Mouse (Mus musculus) limb, embryonic 13.5 days (tissue): ENCODE measurements around the gene Eml4. TPM values are rescaled to one million over a fixed set of nuclear protein-coding genes. Genes with fewer than 3 reads are reported as not detected.

Experiments used
- ATAC-seq: fragments of 200-750 bp; cut with Nextera tagmentation; 2 replicates; pipeline ENCODE4 v1.8.0; 2017; ENCODE audit warnings: low read depth, moderate number of reproducible peaks, moderate TSS enrichment; ENCODE audit not compliant: low FRiP score
- H3K27ac ChIP-seq: fragments of 300-500 bp; sonication (generic); 2 replicates; pipeline ENCODE4 v1.5.1; 2015; ENCODE audit warnings: inconsistent platforms, mild to moderate bottlenecking, moderate library complexity
- H3K27me3 ChIP-seq: fragments of 300-500 bp; sonication (generic); 2 replicates; pipeline ENCODE4 v1.6.1; 2015; ENCODE audit warnings: mild to moderate bottlenecking, inconsistent platforms
- H3K36me3 ChIP-seq: fragments of 300-500 bp; sonication (generic); 2 replicates; pipeline ENCODE4 v1.6.1; 2015; ENCODE audit warnings: inconsistent platforms, mild to moderate bottlenecking, moderate library complexity
- H3K4me1 ChIP-seq: fragments of 300-500 bp; sonication (generic); 2 replicates; pipeline ENCODE4 v1.6.1; 2015; ENCODE audit warnings: inconsistent platforms
- H3K4me2 ChIP-seq: fragments of 300-500 bp; sonication (generic); replicated peaks from 2 replicates; pipeline ENCODE4 v1.6.1; 2015; ENCODE audit warnings: inconsistent platforms, mild to moderate bottlenecking, moderate library complexity
- H3K4me3 ChIP-seq: fragments of 300-500 bp; sonication (generic); 2 replicates; pipeline ENCODE4 v1.5.1; 2015; ENCODE audit warnings: moderate library complexity, mild to moderate bottlenecking, inconsistent platforms
- H3K9ac ChIP-seq: fragments of 300-500 bp; sonication (generic); 2 replicates; pipeline ENCODE4 v1.6.1; 2015; ENCODE audit warnings: mild to moderate bottlenecking, inconsistent platforms
- H3K9me3 ChIP-seq: fragments of 300-500 bp; sonication (generic); 2 replicates; pipeline ENCODE4 v1.6.1; 2016; ENCODE audit warnings: inconsistent platforms
- WGBS: fragments of 180-500 bp; shearing (Covaris S2); methylation state at CpG from one replicate; pipeline ENCODE4 v1.1.7; 2015; 5-methylcytosine and 5-hydroxymethylcytosine counted together
- polyA plus RNA-seq: library from polyadenylated mRNA; unstranded; fragments of >200 nt; fragmentation: Nextera tagmentation; extraction: Ambion mirVana; gene quantifications from 2 replicates; pipeline ENCODE4 v1.2.1, GENCODE M21; 2015

The Eml4 gene
- polyA plus RNA-seq, 1 experiment from 2014 or later, result 46.8 TPM

DNA sequence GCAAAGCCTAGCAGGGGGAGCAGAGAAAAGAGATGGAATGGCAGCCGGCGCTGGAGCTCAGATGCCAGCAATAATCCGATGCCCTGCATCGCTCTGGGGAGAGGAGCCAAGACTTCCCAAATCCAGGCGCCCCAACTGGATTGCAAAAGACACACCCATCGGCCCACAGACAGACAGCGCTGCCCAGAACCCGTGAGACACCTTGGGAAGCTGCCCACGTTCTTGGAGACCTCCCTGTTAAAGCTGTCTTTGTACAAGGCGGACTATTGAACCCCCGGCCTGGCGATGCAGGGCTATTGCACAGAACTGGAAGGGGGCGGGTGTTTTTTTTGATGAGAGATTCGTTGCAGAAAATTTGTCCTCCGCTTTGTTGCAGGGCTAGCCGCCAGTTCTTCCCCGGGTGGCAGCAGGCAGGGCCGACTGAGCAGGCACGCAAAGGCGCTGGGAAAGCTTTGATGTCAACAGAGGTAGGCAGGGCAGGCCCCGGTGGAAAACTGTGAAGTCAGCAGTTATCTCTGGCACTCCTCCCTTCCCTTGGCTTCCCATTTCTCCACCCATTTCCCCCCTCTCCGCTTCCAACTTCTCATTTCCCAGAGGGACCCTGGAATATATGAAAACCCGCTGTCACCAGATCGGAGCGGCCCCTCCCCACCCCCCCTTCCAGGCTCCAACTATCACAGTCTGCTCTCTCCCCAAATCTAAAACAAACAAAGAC, 28.0 kb upstream of the Eml4 start:
- WGBS, result 10% methylated on average over 25 of the region's 25 CpGs
- H3K9ac ChIP-seq, result peak overlapping the region; percentile 50; the same call in 1 of the 2 replicates
- peak; percentile 68 for ATAC-seq

DNA sequence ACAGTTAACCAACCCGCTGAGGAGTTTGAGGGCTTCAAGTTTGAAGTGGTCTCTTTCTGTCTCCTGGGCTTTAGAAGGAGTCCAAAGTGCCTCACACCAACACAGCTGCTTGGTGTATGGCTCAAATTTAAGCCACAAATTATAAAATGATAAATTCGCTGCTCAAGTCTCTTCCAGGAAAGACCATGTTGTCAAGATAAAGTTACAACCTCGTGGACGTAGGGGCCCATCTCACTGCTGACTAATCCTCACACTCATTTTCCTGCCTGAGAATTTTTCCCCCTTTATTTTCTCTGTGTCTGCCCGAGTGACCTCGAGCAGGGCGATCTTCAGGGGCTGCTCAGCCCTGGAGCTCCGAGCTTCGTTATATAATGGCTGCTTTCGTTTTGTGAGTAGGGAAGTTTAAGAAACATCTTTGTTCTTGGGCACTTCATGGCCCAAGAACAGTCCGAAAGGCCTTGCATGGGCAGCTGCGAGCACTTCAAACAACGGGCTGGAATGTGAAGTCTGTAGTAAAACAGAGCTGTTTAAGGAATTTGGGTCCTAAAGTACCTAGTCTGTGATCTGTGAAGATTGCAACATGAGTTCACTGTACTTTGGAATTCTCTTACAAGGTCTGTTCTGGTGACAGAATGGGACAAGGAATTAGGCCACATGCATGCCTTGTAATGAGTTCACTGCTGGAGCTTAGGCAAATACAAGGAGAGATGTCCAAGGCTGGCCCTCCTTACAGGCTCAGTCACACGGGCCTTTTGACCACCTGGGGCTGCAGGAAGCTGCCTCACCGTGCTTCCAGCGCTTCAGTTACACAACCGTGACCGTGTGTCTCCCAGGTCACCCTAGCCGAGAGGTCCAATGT, 27.1 kb upstream of the Eml4 start:
- Histone ChIP-seq H3K4me3 (no peak overlapping the region), H3K4me2 (peak overlapping the region; percentile 61), H3K27ac (peak overlapping the region; percentile 72), H3K27me3 (no peaks in the 10 kb centered on the region), H3K36me3 (no peaks in the 10 kb centered on the region), H3K9ac (no peak overlapping the region), H3K4me1 (peaks cover 24% of the 10 kb centered on the region), H3K9me3 (peaks cover 7% of the 10 kb centered on the region; the same call in 1 of the 2 replicates)
- ATAC-seq, result peak; percentile 6; the same call in 1 of the 2 replicates
- WGBS, result 37% methylated on average over 19 of the region's 19 CpGs

More for the DNA sequence above, 28.0 kb upstream of the Eml4 start:
- Histone ChIP-seq H3K4me2 (peak overlapping the region; percentile 61), H3K9me3 (peaks cover 7% of the 10 kb centered on the region; the same call in 1 of the 2 replicates), H3K27ac (peak overlapping the region; percentile 72), H3K4me3 (peak overlapping the region; percentile 33), H3K27me3 (no peaks in the 10 kb centered on the region), H3K36me3 (no peaks in the 10 kb centered on the region), H3K4me1 (peaks cover 24% of the 10 kb centered on the region)

DNA sequence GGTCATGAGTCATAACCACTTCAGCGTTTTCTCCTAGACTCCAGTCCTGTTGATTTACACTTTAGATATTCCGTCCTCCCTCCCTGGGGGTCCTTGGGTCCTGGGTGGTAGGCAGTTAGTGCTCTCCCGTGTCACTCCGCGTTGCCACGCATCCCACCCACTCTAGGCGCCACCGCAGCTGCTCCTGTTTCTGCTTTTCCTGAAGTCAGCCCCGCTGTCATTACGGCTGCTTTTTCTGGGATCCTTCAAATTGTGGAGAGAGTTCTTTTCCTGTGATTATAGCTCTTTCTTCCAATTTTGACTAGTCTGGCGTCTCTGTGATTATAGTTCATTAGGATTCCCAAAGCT, 26.5 kb upstream of the Eml4 start:
- no peaks in the 10 kb centered on the region for H3K36me3 ChIP-seq
- WGBS, result 79% methylated on average over 11 of the region's 11 CpGs
- no peak for ATAC-seq

DNA sequence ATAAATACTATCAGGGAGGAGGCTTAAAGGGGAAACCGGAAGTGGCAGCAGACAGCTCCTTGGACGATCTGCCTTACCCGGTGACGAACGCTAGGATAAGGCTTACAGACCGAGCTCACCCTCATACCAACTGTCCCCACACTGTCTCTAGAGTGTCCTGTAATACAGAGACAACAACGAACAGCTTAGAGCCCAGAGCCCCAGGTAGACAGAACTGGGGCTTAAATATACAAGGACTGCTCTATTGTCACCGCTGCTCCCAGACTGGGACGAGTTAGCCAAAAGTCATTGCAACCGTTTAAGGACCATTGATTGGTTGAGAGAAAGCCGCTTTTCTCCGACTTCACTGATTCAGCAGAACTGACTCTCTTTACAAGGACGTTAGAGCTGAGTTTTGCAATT, 15.5 kb upstream of the Eml4 start:
- WGBS, result 45% methylated on average over 13 of the region's 13 CpGs

More for the DNA sequence above, 26.5 kb upstream of the Eml4 start:
- Histone ChIP-seq H3K27ac (peak overlapping the region; percentile 72; the same call in 1 of the 2 replicates), H3K4me2 (no peak overlapping the region), H3K4me3 (no peak overlapping the region), H3K4me1 (peaks cover 25% of the 10 kb centered on the region), H3K9me3 (peaks cover 4% of the 10 kb centered on the region; the same call in 1 of the 2 replicates), H3K9ac (no peak overlapping the region), H3K27me3 (no peaks in the 10 kb centered on the region)

DNA sequence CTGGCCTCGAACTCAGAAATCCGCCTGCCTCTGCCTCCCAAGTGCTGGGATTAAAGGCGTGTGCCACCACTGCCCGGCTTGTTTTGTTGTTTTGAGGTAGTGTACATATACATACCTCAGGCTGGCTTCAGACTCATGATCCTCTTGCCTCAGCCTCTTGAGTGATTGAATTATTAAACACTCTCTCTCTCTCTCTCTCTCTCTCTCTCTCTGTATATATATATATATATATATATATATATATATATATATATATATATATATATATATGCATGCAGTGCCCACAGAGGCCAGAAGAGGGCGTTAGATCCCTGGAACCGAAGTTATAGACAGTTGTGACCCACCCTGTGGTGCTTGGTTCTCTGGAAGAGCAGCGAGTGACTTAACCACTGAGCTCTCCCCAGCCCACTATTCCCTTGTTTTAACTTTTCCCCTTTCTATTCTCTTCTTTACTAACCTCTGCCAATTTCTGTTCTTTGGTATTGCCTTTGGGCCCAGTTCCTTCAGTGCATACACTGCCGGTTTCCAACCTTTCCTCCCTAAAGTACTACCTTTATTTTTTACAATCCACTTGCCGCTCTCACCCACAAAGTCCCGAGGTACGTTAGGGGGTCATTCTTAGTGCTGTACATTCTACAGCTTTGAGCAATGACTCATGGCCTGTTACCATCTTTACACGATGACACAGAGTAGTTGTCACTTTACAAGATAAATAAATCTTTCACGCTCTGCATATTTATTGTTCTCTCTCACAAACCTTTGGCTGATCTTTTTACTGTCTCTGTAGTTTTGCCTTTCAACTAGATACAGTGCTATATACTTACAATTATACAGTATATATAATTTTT, 13.5 kb upstream of the Eml4 start:
- Histone ChIP-seq H3K9ac (no peak overlapping the region), H3K27ac (no peak overlapping the region), H3K4me2 (no peak overlapping the region), H3K4me3 (no peak overlapping the region), H3K9me3 (no peaks in the 10 kb centered on the region), H3K27me3 (no peaks in the 10 kb centered on the region), H3K36me3 (no peaks in the 10 kb centered on the region), H3K4me1 (peaks cover 12% of the 10 kb centered on the region)
- ATAC-seq, result no peak
- WGBS, result 84% methylated on average over 12 of the region's 13 CpGs

More for the DNA sequence above, 15.5 kb upstream of the Eml4 start:
- Histone ChIP-seq H3K4me2 (peak overlapping the region; percentile 36), H3K36me3 (no peaks in the 10 kb centered on the region), H3K9ac (no peak overlapping the region), H3K27me3 (no peaks in the 10 kb centered on the region), H3K4me1 (peaks cover 8% of the 10 kb centered on the region; the same call in 1 of the 2 replicates), H3K9me3 (no peaks in the 10 kb centered on the region), H3K27ac (no peak overlapping the region), H3K4me3 (no peak overlapping the region)
- no peak for ATAC-seq

GRCm38 (mm10) chr17:83339368-83340085, 11.2 kb upstream of the Eml4 start:
- Histone ChIP-seq H3K4me1 (peaks cover 16% of the 10 kb centered on the region), H3K4me2 (no peak overlapping the region), H3K36me3 (no peaks in the 10 kb centered on the region), H3K27ac (no peak overlapping the region), H3K4me3 (no peak overlapping the region), H3K9me3 (no peaks in the 10 kb centered on the region), H3K27me3 (no peaks in the 10 kb centered on the region), H3K9ac (no peak overlapping the region)
- no peak for ATAC-seq
- 67% methylated on average over 13 of the region's 13 CpGs for WGBS

- H3K36me3 ChIP-seq, result no peaks in the 10 kb centered on the region
- no peaks in the 10 kb centered on the region for H3K9me3 ChIP-seq
- H3K4me3 ChIP-seq, result no peak overlapping the region
- 72% methylated on average over 16 of the region's 16 CpGs for WGBS
- ATAC-seq, result no peak
- H3K27me3 ChIP-seq, result no peaks in the 10 kb centered on the region
- no peak overlapping the region for H3K9ac ChIP-seq
- H3K4me1 ChIP-seq, result peaks cover 16% of the 10 kb centered on the region
- H3K4me2 ChIP-seq, result no peak overlapping the region
- H3K27ac ChIP-seq, result no peak overlapping the region
These were observed 9.7 kb upstream of the Eml4 start for GRCm38 (mm10) chr17:83340895-83341524.

GRCm38 (mm10) chr17:83344226-83344625, 6.5 kb upstream of the Eml4 start:
- H3K4me3 ChIP-seq, result no peak overlapping the region
- no peak overlapping the region for H3K4me2 ChIP-seq
- H3K4me1 ChIP-seq, result peaks cover 16% of the 10 kb centered on the region
- no peak overlapping the region for H3K9ac ChIP-seq
- no peak for ATAC-seq
- H3K9me3 ChIP-seq, result no peaks in the 10 kb centered on the region
- 64% methylated on average over 7 of the region's 7 CpGs for WGBS
- no peaks in the 10 kb centered on the region for H3K36me3 ChIP-seq
- H3K27ac ChIP-seq, result no peak overlapping the region
- no peaks in the 10 kb centered on the region for H3K27me3 ChIP-seq

- Histone ChIP-seq H3K36me3 (no peaks in the 10 kb centered on the region), H3K4me1 (peaks cover 12% of the 10 kb centered on the region), H3K9me3 (no peaks in the 10 kb centered on the region), H3K4me2 (no peak overlapping the region), H3K4me3 (no peak overlapping the region), H3K9ac (no peak overlapping the region), H3K27me3 (no peaks in the 10 kb centered on the region), H3K27ac (no peak overlapping the region)
- 87% methylated on average over 9 of the region's 9 CpGs for WGBS
- no peak for ATAC-seq
These were observed 2.5 kb upstream of the Eml4 start for GRCm38 (mm10) chr17:83348056-83348822.

DNA sequence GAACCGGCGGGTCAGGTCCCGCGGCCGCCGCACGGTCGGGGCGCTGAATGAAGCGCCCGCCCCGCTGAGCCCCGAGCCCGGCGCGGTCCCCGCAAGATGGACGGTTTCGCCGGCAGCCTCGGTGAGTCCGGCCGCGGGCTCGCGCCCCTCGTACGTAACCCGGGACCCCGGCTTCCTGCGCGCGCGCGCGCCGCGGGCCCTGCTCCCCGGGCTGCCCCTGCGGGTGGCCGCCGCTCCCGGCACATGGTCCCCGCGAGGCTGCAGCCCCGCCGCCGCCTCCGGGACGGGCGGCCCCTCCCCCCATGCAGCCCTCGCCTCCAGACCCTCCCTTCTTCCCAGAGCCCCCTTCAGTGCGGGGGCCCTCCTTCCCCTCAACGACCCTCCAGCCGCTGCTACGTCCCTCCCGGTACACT, 394 bp downstream of the Eml4 start:
- no peaks in the 10 kb centered on the region for H3K27me3 ChIP-seq
- ATAC-seq, result peak; percentile 55

More for the DNA sequence above, 394 bp downstream of the Eml4 start:
- peak overlapping the region; percentile 96 for H3K9ac ChIP-seq
- peak overlapping the region; percentile 88 for H3K27ac ChIP-seq
- peaks cover 31% of the 10 kb centered on the region for H3K4me1 ChIP-seq
- no peaks in the 10 kb centered on the region for H3K9me3 ChIP-seq
- no peaks in the 10 kb centered on the region for H3K36me3 ChIP-seq
- peak overlapping the region; percentile 81 for H3K4me2 ChIP-seq
- H3K4me3 ChIP-seq, result peak overlapping the region; percentile 86
- 0% methylated on average over 54 of the region's 57 CpGs for WGBS
